Mouse (Mus musculus): ENCODE measurements around the gene Sh3glb2. TPM values are rescaled to one million over a fixed set of nuclear protein-coding genes. Genes with fewer than 3 reads are reported as not detected.

The Sh3glb2 gene
- 52.4 and 84.3 TPM in 2 replicates for polyA plus RNA-seq (2012; ENCODE audit: low replicate concordance)

GRCm38 (mm10) chr2:30358533-30359531 is at the start of gene Sh3glb2:
Gene Sh3glb2 (minus strand): TSS chr2:30359337.

GRCm38 (mm10) chr2:30392114-30392576 is 33.0 kb upstream of the Sh3glb2 start, which contains the start of gene Dolpp1:
Gene Dolpp1 (plus strand): TSS chr2:30392254.

GRCm38 (mm10) chr2:30363773-30364650 is 4.9 kb upstream of the Sh3glb2 start, which contains the start of gene Miga2:
Gene Miga2 (plus strand): TSS chr2:30364233.

Other genes with a start within 250 kb of the Sh3glb2 start
- 29.0 and 54.9 TPM in 2 replicates for gene Zer1, start 234.8 kb downstream of the Sh3glb2 start, polyA plus RNA-seq (2012; ENCODE audit: low replicate concordance)
- gene Tbc1d13, start 225.6 kb downstream of the Sh3glb2 start, polyA plus RNA-seq (2012; ENCODE audit: low replicate concordance): 26.5 and 29.8 TPM in 2 replicates
- 15.4 and 27.4 TPM in 2 replicates for gene Endog, start 187.8 kb downstream of the Sh3glb2 start, polyA plus RNA-seq (2012; ENCODE audit: low replicate concordance)
- gene Spout1, start 180.9 kb downstream of the Sh3glb2 start, polyA plus RNA-seq (2012; ENCODE audit: low replicate concordance): 17.6 and 20.1 TPM in 2 replicates
- 2.4 and 10.4 TPM in 2 replicates for gene Kyat1, start 153.5 kb downstream of the Sh3glb2 start, polyA plus RNA-seq (2012; ENCODE audit: low replicate concordance)
- gene Lrrc8a, start 121.6 kb downstream of the Sh3glb2 start, polyA plus RNA-seq (2012; ENCODE audit: low replicate concordance): 6.5 and 13.1 TPM in 2 replicates
- gene Gm28035, start 118.8 kb downstream of the Sh3glb2 start, polyA plus RNA-seq (2012; ENCODE audit: low replicate concordance): 6.1 and 10.3 TPM in 2 replicates
- 7.0 and 13.3 TPM in 2 replicates for gene Phyhd1, start 93.1 kb downstream of the Sh3glb2 start, polyA plus RNA-seq (2012; ENCODE audit: low replicate concordance)
- gene Gm28038, start 78.3 kb downstream of the Sh3glb2 start, polyA plus RNA-seq (2012; ENCODE audit: low replicate concordance): not detected in 2 replicates
- 5.6 and 6.9 TPM in 2 replicates for gene Dolk, start 73.0 kb downstream of the Sh3glb2 start, polyA plus RNA-seq (2012; ENCODE audit: low replicate concordance)
- 42.0 and 50.7 TPM in 2 replicates for gene Nup188, start 72.9 kb downstream of the Sh3glb2 start, polyA plus RNA-seq (2012; ENCODE audit: low replicate concordance)
- gene Miga2, start 4.9 kb upstream of the Sh3glb2 start, polyA plus RNA-seq (2012; ENCODE audit: low replicate concordance): 9.1 and 10.1 TPM in 2 replicates
- 20.7 and 37.4 TPM in 2 replicates for gene Dolpp1, start 32.9 kb upstream of the Sh3glb2 start, polyA plus RNA-seq (2012; ENCODE audit: low replicate concordance)
- 40.2 and 81.9 TPM in 2 replicates for gene Crat, start 56.5 kb upstream of the Sh3glb2 start, polyA plus RNA-seq (2012; ENCODE audit: low replicate concordance)
- gene Ptpa, start 56.7 kb upstream of the Sh3glb2 start, polyA plus RNA-seq (2012; ENCODE audit: low replicate concordance): 364 and 511 TPM in 2 replicates
- 3.1 and 10.1 TPM in 2 replicates for gene Ier5l, start 114.9 kb upstream of the Sh3glb2 start, polyA plus RNA-seq (2012; ENCODE audit: low replicate concordance)
- 0.87 and 1.2 TPM in 2 replicates for gene Cstad, start 235.7 kb upstream of the Sh3glb2 start, polyA plus RNA-seq (2012; ENCODE audit: low replicate concordance)

All from hematopoietic multipotent progenitor cell, adult 10-12 weeks (in vitro differentiated cells).